Mouse (Mus musculus) liver, adult 2 months (tissue): ENCODE measurements around the gene Stx11.

Experiments
- CTCF ChIP-seq: fragments of 200-500 bp; IDR thresholded peaks from 2 replicates; pipeline ENCODE4 v1.5.1; 2011; ENCODE audit warnings: low read depth, low read length, control low read depth
- POLR2A ChIP-seq: fragments of 200-500 bp; IDR thresholded peaks from 2 replicates; pipeline ENCODE4 v1.6.1; 2011; ENCODE audit warnings: low read length, control low read depth; ENCODE audit not compliant: insufficient read depth; ENCODE audit errors: extremely low read depth

DNA sequence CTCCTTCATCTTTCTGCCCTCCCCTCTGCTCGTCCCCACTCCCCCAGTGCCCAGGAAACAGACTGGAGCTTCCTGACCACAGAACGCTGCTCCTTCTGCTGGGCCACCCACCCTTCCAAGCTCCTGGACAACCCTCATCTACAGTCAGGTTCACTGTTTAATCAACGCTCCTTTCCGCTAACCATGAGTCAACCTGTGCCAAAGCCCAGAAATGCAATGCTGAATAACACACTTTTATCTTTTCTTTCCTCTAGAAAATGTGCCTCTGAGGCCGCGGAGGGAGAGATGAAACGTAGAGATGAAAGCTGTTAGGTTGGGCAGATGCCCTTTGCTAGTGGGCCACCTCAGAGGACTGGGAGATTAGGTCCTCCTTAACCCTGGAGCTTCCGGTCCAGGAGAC lies 2.6 kb downstream of the Stx11 start:
- TF ChIP-seq CTCF (no peak), POLR2A (no peak)
